Mouse (Mus musculus): ENCODE data around the gene Eif1b.
A peak's percentile ranks its signal among the peaks of the same experiment; 100 is the strongest.

Gene Eif1b

GRCm38 (mm10) chr9:120492010-120492399 lies at the start of gene Eif1b:
TSS of gene Eif1b (plus strand) at chr9:120492232.
- no peak for DNase-seq (ENCODE audit: inconsistent ontology term)

- DNase-seq (ENCODE audit: inconsistent ontology term) = no peak
Observed at GRCm38 (mm10) chr9:120444642-120445041, 47.4 kb upstream of the Eif1b start.

GRCm38 (mm10) chr9:120449696-120450329 lies 42.2 kb upstream of the Eif1b start:
- peak; percentile 33 for DNase-seq (ENCODE audit: inconsistent ontology term)

- peak; percentile 97 for DNase-seq (ENCODE audit: inconsistent ontology term)
Observed at GRCm38 (mm10) chr9:120455768-120456655, 36.0 kb upstream of the Eif1b start.

GRCm38 (mm10) chr9:120470431-120470830 lies 21.6 kb upstream of the Eif1b start:
- no peak for DNase-seq (ENCODE audit: inconsistent ontology term)

- no peak for DNase-seq (ENCODE audit: inconsistent ontology term)
Observed at GRCm38 (mm10) chr9:120481644-120482043, 10.4 kb upstream of the Eif1b start.

- no peak for DNase-seq (ENCODE audit: inconsistent ontology term)
Observed at GRCm38 (mm10) chr9:120482382-120482781, 9.7 kb upstream of the Eif1b start.

GRCm38 (mm10) chr9:120483101-120483500 lies 8.9 kb upstream of the Eif1b start:
- DNase-seq (ENCODE audit: inconsistent ontology term) = no peak

- no peak for DNase-seq (ENCODE audit: inconsistent ontology term)
Observed at GRCm38 (mm10) chr9:120487076-120487475, 5.0 kb upstream of the Eif1b start.

- DNase-seq (ENCODE audit: inconsistent ontology term) = no peak
Observed at GRCm38 (mm10) chr9:120491509-120491908, 523 bp upstream of the Eif1b start.

- DNase-seq (ENCODE audit: inconsistent ontology term) = peak; percentile 83
Observed at GRCm38 (mm10) chr9:120492400-120493351, 644 bp downstream of the Eif1b start.

- DNase-seq (ENCODE audit: inconsistent ontology term) = no peak
Observed at GRCm38 (mm10) chr9:120493781-120494180, 1.7 kb downstream of the Eif1b start.

- DNase-seq (ENCODE audit: inconsistent ontology term) = peak; percentile 73
Observed at GRCm38 (mm10) chr9:120496691-120497090, 4.7 kb downstream of the Eif1b start.

GRCm38 (mm10) chr9:120497983-120498382 lies 6.0 kb downstream of the Eif1b start:
- DNase-seq (ENCODE audit: inconsistent ontology term) = no peak

GRCm38 (mm10) chr9:120501191-120501902 lies 9.3 kb downstream of the Eif1b start:
- DNase-seq (ENCODE audit: inconsistent ontology term) = peak; percentile 27

- DNase-seq (ENCODE audit: inconsistent ontology term) = peak; percentile 68
Observed at GRCm38 (mm10) chr9:120502013-120502412, 10.0 kb downstream of the Eif1b start.

- DNase-seq (ENCODE audit: inconsistent ontology term) = no peak
Observed at GRCm38 (mm10) chr9:120504423-120504822, 12.4 kb downstream of the Eif1b start.

- no peak for DNase-seq (ENCODE audit: inconsistent ontology term)
Observed at GRCm38 (mm10) chr9:120511781-120512180, 19.7 kb downstream of the Eif1b start.

GRCm38 (mm10) chr9:120516720-120517119 lies 24.7 kb downstream of the Eif1b start:
- DNase-seq (ENCODE audit: inconsistent ontology term) = no peak

- no peak for DNase-seq (ENCODE audit: inconsistent ontology term)
Observed at GRCm38 (mm10) chr9:120518946-120519345, 26.9 kb downstream of the Eif1b start.

GRCm38 (mm10) chr9:120519469-120520125 lies 27.6 kb downstream of the Eif1b start:
- no peak for DNase-seq (ENCODE audit: inconsistent ontology term)

All from Muller cell, postnatal 12 days (primary cell).